Mouse (Mus musculus): Measurements from ENCODE around the gene Nrp1. TPM values are rescaled to one million over a fixed set of nuclear protein-coding genes. Genes with fewer than 3 reads are reported as not detected.

Gene Nrp1
- polyA plus RNA-seq, 1 experiment from 2014 or later: 133 TPM

- WGBS: 36% methylated on average over 5 of the region's 5 CpGs
- no peak overlapping the region for H3K4me3 ChIP-seq
- H3K9ac ChIP-seq: no peak overlapping the region
- ATAC-seq (ENCODE audit: borderline replicate concordance, extremely low read depth, low FRiP score, low TSS enrichment): peak; percentile 89
- H3K36me3 ChIP-seq: peaks cover 21% of the 10 kb centered on the region; the same call in 1 of the 2 replicates
- H3K4me1 ChIP-seq: peaks cover 27% of the 10 kb centered on the region
- H3K4me2 ChIP-seq: no peak overlapping the region
- no peaks in the 10 kb centered on the region for H3K9me3 ChIP-seq
- peak overlapping the region; percentile 56 for H3K27ac ChIP-seq
- no peaks in the 10 kb centered on the region for H3K27me3 ChIP-seq
Measured at GRCm38 (mm10) chr8:128491126-128492067, 133.0 kb downstream of the Nrp1 start.

- Histone ChIP-seq H3K4me2 (no peak overlapping the region), H3K9me3 (no peaks in the 10 kb centered on the region), H3K27ac (no peak overlapping the region), H3K9ac (no peak overlapping the region), H3K4me3 (no peak overlapping the region), H3K27me3 (no peaks in the 10 kb centered on the region), H3K4me1 (peaks cover 18% of the 10 kb centered on the region), H3K36me3 (peaks cover 38% of the 10 kb centered on the region)
- WGBS: 95% methylated on average over 3 of the region's 3 CpGs
- no peak for ATAC-seq (ENCODE audit: borderline replicate concordance, extremely low read depth, low FRiP score, low TSS enrichment)
Measured at GRCm38 (mm10) chr8:128493801-128494200, 135.4 kb downstream of the Nrp1 start.

GRCm38 (mm10) chr8:128498836-128499235, 140.4 kb downstream of the Nrp1 start:
- Histone ChIP-seq H3K36me3 (peaks cover 70% of the 10 kb centered on the region), H3K4me1 (no peaks in the 10 kb centered on the region; the same call in 1 of the 2 replicates), H3K27ac (no peak overlapping the region), H3K4me2 (no peak overlapping the region), H3K9me3 (no peaks in the 10 kb centered on the region), H3K4me3 (no peak overlapping the region), H3K9ac (no peak overlapping the region), H3K27me3 (no peaks in the 10 kb centered on the region)
- WGBS: 87% methylated on average over 4 of the region's 4 CpGs
- no peak for ATAC-seq (ENCODE audit: borderline replicate concordance, extremely low read depth, low FRiP score, low TSS enrichment)

GRCm38 (mm10) chr8:128504136-128504829, 145.9 kb downstream of the Nrp1 start:
- no peak overlapping the region for H3K4me2 ChIP-seq
- H3K9me3 ChIP-seq: no peaks in the 10 kb centered on the region
- peaks cover 42% of the 10 kb centered on the region for H3K36me3 ChIP-seq
- WGBS: 74% methylated on average over 5 of the region's 5 CpGs
- no peak overlapping the region for H3K4me3 ChIP-seq
- no peak overlapping the region for H3K27ac ChIP-seq
- ATAC-seq (ENCODE audit: borderline replicate concordance, extremely low read depth, low FRiP score, low TSS enrichment): no peak
- no peak overlapping the region for H3K9ac ChIP-seq
- H3K27me3 ChIP-seq: no peaks in the 10 kb centered on the region
- H3K4me1 ChIP-seq: no peaks in the 10 kb centered on the region

- Histone ChIP-seq H3K4me3 (no peak overlapping the region), H3K9ac (no peak overlapping the region), H3K27me3 (no peaks in the 10 kb centered on the region), H3K36me3 (peaks cover 29% of the 10 kb centered on the region), H3K4me2 (no peak overlapping the region), H3K9me3 (no peaks in the 10 kb centered on the region), H3K27ac (no peak overlapping the region), H3K4me1 (no peaks in the 10 kb centered on the region)
- ATAC-seq (ENCODE audit: borderline replicate concordance, extremely low read depth, low FRiP score, low TSS enrichment): no peak
Measured at GRCm38 (mm10) chr8:128505866-128506265, 147.5 kb downstream of the Nrp1 start.

GRCm38 (mm10) chr8:128508723-128509122, 150.3 kb downstream of the Nrp1 start:
- Histone ChIP-seq H3K4me1 (no peaks in the 10 kb centered on the region), H3K4me2 (no peak overlapping the region), H3K4me3 (no peak overlapping the region), H3K36me3 (peaks cover 3% of the 10 kb centered on the region), H3K9me3 (no peaks in the 10 kb centered on the region), H3K27ac (no peak overlapping the region), H3K9ac (no peak overlapping the region), H3K27me3 (no peaks in the 10 kb centered on the region)
- ATAC-seq (ENCODE audit: borderline replicate concordance, extremely low read depth, low FRiP score, low TSS enrichment): no peak

- H3K27me3 ChIP-seq: no peaks in the 10 kb centered on the region
- ATAC-seq (ENCODE audit: borderline replicate concordance, extremely low read depth, low FRiP score, low TSS enrichment): no peak
Measured at GRCm38 (mm10) chr8:128511021-128511420, 152.6 kb downstream of the Nrp1 start.

GRCm38 (mm10) chr8:128511732-128512131, 153.3 kb downstream of the Nrp1 start:
- no peaks in the 10 kb centered on the region for H3K27me3 ChIP-seq
- H3K9me3 ChIP-seq: no peaks in the 10 kb centered on the region
- 69% methylated on average over 1 of the region's 1 CpGs for WGBS
- ATAC-seq (ENCODE audit: borderline replicate concordance, extremely low read depth, low FRiP score, low TSS enrichment): no peak
- H3K4me1 ChIP-seq: no peaks in the 10 kb centered on the region
- no peak overlapping the region for H3K4me3 ChIP-seq
- no peak overlapping the region for H3K4me2 ChIP-seq
- no peak overlapping the region for H3K9ac ChIP-seq
- no peaks in the 10 kb centered on the region for H3K36me3 ChIP-seq
- no peak overlapping the region for H3K27ac ChIP-seq

More at GRCm38 (mm10) chr8:128511021-128511420, 152.6 kb downstream of the Nrp1 start:
- Histone ChIP-seq H3K4me2 (no peak overlapping the region), H3K4me3 (no peak overlapping the region), H3K36me3 (no peaks in the 10 kb centered on the region), H3K4me1 (no peaks in the 10 kb centered on the region), H3K9me3 (no peaks in the 10 kb centered on the region), H3K27ac (no peak overlapping the region), H3K9ac (no peak overlapping the region)

GRCm38 (mm10) chr8:128516846-128517446, 158.5 kb downstream of the Nrp1 start:
- Histone ChIP-seq H3K9ac (no peak overlapping the region), H3K36me3 (no peaks in the 10 kb centered on the region), H3K4me1 (no peaks in the 10 kb centered on the region), H3K4me2 (no peak overlapping the region), H3K27me3 (no peaks in the 10 kb centered on the region), H3K4me3 (no peak overlapping the region), H3K9me3 (no peaks in the 10 kb centered on the region), H3K27ac (no peak overlapping the region)
- 72% methylated on average over 3 of the region's 3 CpGs for WGBS
- no peak for ATAC-seq (ENCODE audit: borderline replicate concordance, extremely low read depth, low FRiP score, low TSS enrichment)

GRCm38 (mm10) chr8:128517546-128518102, 159.2 kb downstream of the Nrp1 start:
- Histone ChIP-seq H3K36me3 (no peaks in the 10 kb centered on the region), H3K27ac (no peak overlapping the region), H3K4me2 (no peak overlapping the region), H3K9ac (no peak overlapping the region), H3K4me1 (no peaks in the 10 kb centered on the region), H3K9me3 (no peaks in the 10 kb centered on the region), H3K4me3 (no peak overlapping the region), H3K27me3 (no peaks in the 10 kb centered on the region)
- ATAC-seq (ENCODE audit: borderline replicate concordance, extremely low read depth, low FRiP score, low TSS enrichment): no peak
- WGBS: 51% methylated on average over 4 of the region's 4 CpGs

GRCm38 (mm10) chr8:128519366-128519765, 161.0 kb downstream of the Nrp1 start:
- no peaks in the 10 kb centered on the region for H3K4me1 ChIP-seq
- no peaks in the 10 kb centered on the region for H3K9me3 ChIP-seq
- ATAC-seq (ENCODE audit: borderline replicate concordance, extremely low read depth, low FRiP score, low TSS enrichment): no peak
- no peak overlapping the region for H3K9ac ChIP-seq
- no peak overlapping the region for H3K4me3 ChIP-seq
- no peak overlapping the region for H3K27ac ChIP-seq
- 64% methylated on average over 1 of the region's 1 CpGs for WGBS
- H3K27me3 ChIP-seq: no peaks in the 10 kb centered on the region
- no peak overlapping the region for H3K4me2 ChIP-seq
- H3K36me3 ChIP-seq: no peaks in the 10 kb centered on the region

All from lung, embryonic 15.5 days (tissue).